Mouse (Mus musculus) C2C12 (cell line): ENCODE results near the gene Htr2b. TPM values are rescaled to one million over a fixed set of nuclear protein-coding genes. Genes with fewer than 3 reads are reported as not detected.

Experiments used
- H3K27me3 ChIP-seq: one replicate; pipeline ENCODE4 v1.6.1; 2011; ENCODE audit not compliant: control insufficient read depth, insufficient read depth, insufficient read length
- H3K36me3 ChIP-seq: one replicate; pipeline ENCODE4 v1.6.1; 2011; ENCODE audit not compliant: control insufficient read depth, insufficient read depth
- H3K4me3 ChIP-seq: one replicate; pipeline ENCODE4 v1.5.1; 2011; ENCODE audit warnings: mild to moderate bottlenecking, control low read depth; ENCODE audit not compliant: poor library complexity, insufficient read depth, severe bottlenecking
- H3K79me2 ChIP-seq: one replicate; pipeline ENCODE4 v1.6.1; 2011; ENCODE audit not compliant: control insufficient read depth, insufficient read depth
- H3K79me3 ChIP-seq: one replicate; pipeline ENCODE4 v1.6.1; 2011; ENCODE audit warnings: low read depth, control low read depth
- H3ac ChIP-seq: one replicate; pipeline ENCODE3; 2011; ENCODE audit warnings: low read depth; ENCODE audit not compliant: control insufficient read depth, insufficient read length
- CEBPB ChIP-seq: IDR thresholded peaks from one replicate; pipeline ENCODE4 v1.6.1; 2011; ENCODE audit warnings: low read depth, mild to moderate bottlenecking, control low read depth, moderate library complexity
- CTCF ChIP-seq: IDR thresholded peaks from one replicate; pipeline ENCODE4 v1.5.1; 2011; ENCODE audit not compliant: control insufficient read depth, insufficient read depth, insufficient read length
- FOSL1 ChIP-seq: IDR thresholded peaks from one replicate; pipeline ENCODE4 v1.8.0; 2011; ENCODE audit warnings: mild to moderate bottlenecking, low read length; ENCODE audit not compliant: poor library complexity, insufficient read depth, severe bottlenecking
- MAX ChIP-seq: IDR thresholded peaks from one replicate; pipeline ENCODE4 v1.6.1; 2011; ENCODE audit warnings: mild to moderate bottlenecking, control low read depth
- MYOD1 ChIP-seq: IDR thresholded peaks from one replicate; pipeline ENCODE4 v1.6.1; 2011; ENCODE audit warnings: low read depth; ENCODE audit not compliant: control insufficient read depth, insufficient read length
- MYOG ChIP-seq: IDR thresholded peaks from one replicate; pipeline ENCODE4 v1.6.1; 2011; ENCODE audit not compliant: control insufficient read depth, insufficient read length; ENCODE audit errors: extremely low read depth
- USF1 ChIP-seq: IDR thresholded peaks from one replicate; pipeline ENCODE4 v1.6.1; 2011; ENCODE audit warnings: low read depth, mild to moderate bottlenecking, control low read depth, moderate library complexity
- polyA plus RNA-seq: library from polyadenylated mRNA; unstranded; fragments of >200 nt; fragmentation: generic; extraction: Trizol; gene quantifications from one replicate; pipeline ENCODE4 v1.2.1, GENCODE M21; 2012; ENCODE audit warnings: missing spikeins

Htr2b gene
- polyA plus RNA-seq, 1 experiment, result 0.14 TPM

DNA sequence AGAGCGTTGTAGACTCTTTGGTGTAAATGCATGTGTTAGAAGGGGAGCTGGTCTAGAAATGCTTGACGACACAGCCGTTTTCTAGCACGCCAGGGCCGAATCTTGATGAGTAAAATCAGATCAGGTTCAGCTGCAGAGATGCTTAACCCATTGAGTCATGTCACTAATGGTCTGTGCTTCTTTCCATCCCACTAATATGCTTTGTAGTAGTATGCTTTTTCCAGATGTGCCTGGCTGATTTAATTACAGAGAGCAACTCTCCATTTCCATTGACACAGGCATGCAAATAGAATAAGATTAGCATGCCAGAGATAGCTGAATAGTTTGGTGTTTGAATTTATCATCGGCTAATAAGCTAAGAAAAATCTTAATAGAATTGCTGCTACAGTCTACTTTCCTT is 23.5 kb upstream of the Htr2b start:
- Histone ChIP-seq H3K79me3 (no peaks in the 10 kb centered on the region), H3K36me3 (peaks cover 77% of the 10 kb centered on the region), H3K79me2 (no peaks in the 10 kb centered on the region), H3K27me3 (no peaks in the 10 kb centered on the region), H3ac (no peak overlapping the region), H3K4me3 (no peak overlapping the region)
- TF ChIP-seq CEBPB, result no peak

DNA sequence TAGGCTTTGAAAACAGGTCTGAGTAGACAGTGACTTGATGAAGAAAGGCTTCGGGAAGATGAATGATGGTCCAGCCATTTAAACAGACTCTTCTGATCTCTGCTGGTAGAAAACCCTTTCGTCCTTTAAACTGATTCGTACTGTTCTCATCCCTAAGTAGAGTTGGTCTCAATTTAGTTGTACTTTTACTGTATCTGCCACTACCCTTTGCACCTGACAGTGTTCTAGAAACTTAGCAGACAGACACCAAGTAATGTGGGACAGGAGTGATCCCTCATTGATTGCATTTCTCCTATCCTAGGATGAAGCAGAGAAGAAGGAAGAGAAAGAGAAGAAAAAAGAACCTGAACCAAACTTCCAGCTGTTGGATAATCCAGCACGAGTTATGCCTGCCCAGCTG is 21.6 kb upstream of the Htr2b start, which contains the start of gene Gm21972:
Gm21972 (plus strand) TSS at position 301 of the 400 bp plus-strand sequence.
- Histone ChIP-seq H3K36me3 (peaks cover 79% of the 10 kb centered on the region), H3K79me2 (no peaks in the 10 kb centered on the region)
- no peak for TF ChIP-seq MYOD1
- no peak for TF ChIP-seq MAX
- TF ChIP-seq CTCF, result no peak
- TF ChIP-seq USF1, result no peak
- TF ChIP-seq FOSL1, result no peak
- no peak for TF ChIP-seq CEBPB
- TF ChIP-seq MYOG, result no peak

DNA sequence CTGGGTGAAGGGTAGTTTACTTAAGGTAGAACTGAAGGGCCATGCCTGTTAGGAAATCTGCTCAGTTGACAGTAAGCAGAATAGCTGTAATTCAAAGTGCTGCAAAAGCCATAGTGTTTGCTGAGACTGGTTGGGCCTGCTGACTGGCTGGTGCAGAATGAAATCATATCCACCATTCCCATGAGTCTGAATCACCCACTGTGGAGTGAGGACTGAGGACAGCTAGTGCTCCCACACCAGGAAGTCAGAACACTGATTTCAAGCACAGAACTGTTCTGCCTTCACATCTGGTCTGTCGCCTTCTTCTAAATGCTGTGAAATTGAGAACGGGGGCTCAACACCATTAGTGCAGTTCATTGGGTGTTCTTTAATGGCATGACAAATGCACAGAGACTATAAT is 14.3 kb upstream of the Htr2b start:
- Histone ChIP-seq H3ac (no peak overlapping the region), H3K79me3 (no peaks in the 10 kb centered on the region), H3K79me2 (no peaks in the 10 kb centered on the region), H3K4me3 (no peak overlapping the region), H3K36me3 (peaks cover 86% of the 10 kb centered on the region), H3K27me3 (no peaks in the 10 kb centered on the region)
- no peak for TF ChIP-seq MYOG
- no peak for TF ChIP-seq CEBPB
- TF ChIP-seq MYOD1, result no peak
- TF ChIP-seq USF1, result no peak
- TF ChIP-seq MAX, result no peak
- TF ChIP-seq FOSL1, result no peak
- no peak for TF ChIP-seq CTCF

More for the DNA sequence above, 21.6 kb upstream of the Htr2b start, which contains the start of gene Gm21972:
- H3K79me3 ChIP-seq, result no peaks in the 10 kb centered on the region
- H3K27me3 ChIP-seq, result no peaks in the 10 kb centered on the region
- no peak within 1 kb of the TSS for H3ac ChIP-seq
- H3K4me3 ChIP-seq, result no peak within 1 kb of the TSS

DNA sequence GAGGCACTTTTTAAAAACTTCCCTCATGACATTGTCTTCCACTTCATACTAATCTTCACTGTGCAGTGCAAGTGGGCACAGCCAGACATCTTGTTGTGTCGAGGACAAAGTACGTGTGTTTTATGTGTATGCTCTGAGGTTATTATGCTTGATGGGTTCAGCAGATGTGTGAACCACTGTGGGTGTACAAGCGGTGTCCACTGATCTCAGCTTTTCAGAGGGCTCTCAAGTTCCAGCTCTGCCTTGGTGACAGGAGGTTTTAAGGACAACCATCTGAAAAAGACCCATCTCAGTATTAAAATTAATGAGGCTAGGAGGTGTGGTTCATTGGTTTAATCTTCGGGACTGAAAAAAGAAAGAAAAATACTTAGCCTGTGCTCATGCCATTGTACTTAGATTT is 7.8 kb upstream of the Htr2b start:
- Histone ChIP-seq H3K4me3 (no peak overlapping the region), H3K79me2 (peaks cover 10% of the 10 kb centered on the region), H3K36me3 (peaks cover 90% of the 10 kb centered on the region), H3ac (no peak overlapping the region), H3K27me3 (no peaks in the 10 kb centered on the region), H3K79me3 (no peaks in the 10 kb centered on the region)
- no peak for TF ChIP-seq CEBPB
- TF ChIP-seq USF1, result no peak
- no peak for TF ChIP-seq FOSL1
- no peak for TF ChIP-seq MYOD1
- TF ChIP-seq MAX, result no peak
- no peak for TF ChIP-seq MYOG
- TF ChIP-seq CTCF, result no peak

DNA sequence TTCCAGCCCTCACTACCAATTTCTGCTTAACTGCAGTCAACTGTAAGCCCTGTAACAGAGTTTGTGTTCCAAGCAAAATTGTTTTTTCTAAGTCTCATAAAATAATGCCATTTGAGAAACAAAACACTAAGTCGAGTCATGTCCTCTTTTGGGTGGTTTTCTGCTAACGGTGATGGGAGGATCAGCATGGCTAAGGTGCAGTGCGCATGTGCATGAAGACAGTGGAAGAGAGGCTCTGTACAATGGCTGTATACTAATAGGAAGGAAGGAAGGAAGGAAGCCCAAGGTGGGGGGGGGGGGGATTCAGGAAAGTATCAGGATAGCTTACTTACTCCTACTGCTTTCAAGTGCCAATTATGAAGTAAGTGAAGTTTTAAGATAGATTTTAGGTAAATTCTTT is 2.4 kb upstream of the Htr2b start:
- Histone ChIP-seq H3K27me3 (no peaks in the 10 kb centered on the region), H3K79me2 (peaks cover 10% of the 10 kb centered on the region), H3K36me3 (peaks cover 73% of the 10 kb centered on the region), H3K79me3 (peaks cover 2% of the 10 kb centered on the region), H3K4me3 (no peak overlapping the region), H3ac (no peak overlapping the region)
- TF ChIP-seq USF1 (no peak), CTCF (no peak), MYOG (no peak), CEBPB (no peak), MYOD1 (no peak), FOSL1 (no peak), MAX (no peak)

DNA sequence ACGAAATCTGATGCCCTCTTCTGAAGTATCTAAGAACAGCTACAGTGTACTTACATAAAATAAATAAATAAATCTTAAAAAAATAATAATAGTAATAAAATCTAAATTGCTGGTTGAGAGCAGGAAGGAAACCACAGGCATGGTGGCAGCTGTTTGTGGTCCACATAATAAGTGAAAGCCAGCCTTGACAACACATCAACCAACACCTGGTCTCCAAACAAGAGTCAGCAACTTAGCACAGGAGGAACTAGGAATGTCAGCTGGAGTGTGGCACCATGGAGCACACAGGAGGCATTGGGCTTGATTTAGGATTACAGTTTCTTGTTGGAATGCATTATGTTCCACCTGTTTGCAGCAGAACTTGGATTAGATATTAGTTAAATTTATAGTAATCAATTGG is 6.7 kb downstream of the Htr2b start:
- Histone ChIP-seq H3K36me3 (peaks cover 56% of the 10 kb centered on the region), H3K4me3 (no peak overlapping the region), H3K27me3 (no peaks in the 10 kb centered on the region), H3K79me3 (peaks cover 19% of the 10 kb centered on the region), H3ac (no peak overlapping the region), H3K79me2 (peaks cover 41% of the 10 kb centered on the region)
- TF ChIP-seq FOSL1 (no peak), MYOD1 (peak; percentile 59)
